Mouse (Mus musculus) heart, postnatal 14 days (tissue): ENCODE data around the gene Trpm6. TPM values are rescaled to one million over a fixed set of nuclear protein-coding genes. Genes with fewer than 3 reads are reported as not detected.

Source experiments
- DNase-seq, 2 experiments: peaks; one replicate each; pipeline ENCODE4 v3.0.0; 2021 to 2022
- intact Hi-C: fragments of 180-260 bp; cut with DNase I; formaldehyde crosslinking; loops from one replicate; pipeline ENCODE4 v1.15.1; 2025
- long read RNA-seq, 2 experiments: library from polyadenylated mRNA; stranded (forward); transcript quantifications; one replicate each; pipeline ENCODE4 v2.0.0; 2021
- total RNA-seq, 2 experiments: library from RNA; stranded (reverse); gene quantifications; 2 replicates each; pipeline ENCODE4 v1.2.3; 2021

Trpm6 gene
- under 1 TPM; 0.12 to 0.15 TPM for total RNA-seq
- long read RNA-seq, experiment 1, result 0 reads
- long read RNA-seq, experiment 2, result 0 reads

GRCm38 (mm10) chr19:18749598-18750339, at the start of gene Trpm6:
Trpm6 (plus strand) TSS chr19:18749983.
- intact Hi-C loops, result no loop called here
- peak in 1 of 2 experiments; percentile 7 for DNase-seq

- DNase-seq, result no peak
- intact Hi-C loops, result no loop called here
Measured at GRCm38 (mm10) chr19:18708101-18708500, 41.7 kb upstream of the Trpm6 start.

GRCm38 (mm10) chr19:18710903-18711302, 38.9 kb upstream of the Trpm6 start:
- intact Hi-C loops, result loop anchor here (5.0 to 10.0 kb wide), 4 partner anchors 39 to 1316 kb away; partner anchors contain the start of genes Carnmt1 and Rfk

GRCm38 (mm10) chr19:18711589-18711988, 38.2 kb upstream of the Trpm6 start:
- intact Hi-C loops, result loop anchor here (5.0 to 10.0 kb wide), 4 partner anchors 39 to 1317 kb away; partner anchors contain the start of genes Carnmt1 and Rfk
- DNase-seq, result no peak

More at GRCm38 (mm10) chr19:18710903-18711302, 38.9 kb upstream of the Trpm6 start:
- DNase-seq, result no peak

GRCm38 (mm10) chr19:18712153-18712865, 37.5 kb upstream of the Trpm6 start:
- intact Hi-C loops, result loop anchor here (5.0 to 10.0 kb wide), 4 partner anchors 40 to 1318 kb away; partner anchors contain the start of genes Carnmt1 and Rfk
- no peak for DNase-seq

- DNase-seq, result peak; percentile 99
- intact Hi-C loops, result loop anchor here (5.0 to 10.0 kb wide), 4 partner anchors 41 to 1318 kb away; partner anchors contain the start of genes Carnmt1 and Rfk
Measured at GRCm38 (mm10) chr19:18712866-18713300, 36.9 kb upstream of the Trpm6 start, which contains the start of gene D030056L22Rik. D030056L22Rik (plus strand) TSS chr19:18713193.

GRCm38 (mm10) chr19:18713357-18713756, 36.4 kb upstream of the Trpm6 start:
- intact Hi-C loops, result loop anchor here (5.0 to 10.0 kb wide), 4 partner anchors 41 to 1319 kb away; partner anchors contain the start of genes Carnmt1 and Rfk
- peak; percentile 64 to 66 for DNase-seq

- intact Hi-C loops, result loop anchor here (10.0 kb wide), 1 partner anchor 1322 kb away; the partner anchor contains the start of gene Rfk
Measured at GRCm38 (mm10) chr19:18716374-18716773, 33.4 kb upstream of the Trpm6 start.

GRCm38 (mm10) chr19:18720337-18720736, 29.4 kb upstream of the Trpm6 start:
- DNase-seq, result no peak
- intact Hi-C loops, result no loop called here

More at GRCm38 (mm10) chr19:18716374-18716773, 33.4 kb upstream of the Trpm6 start:
- peak; percentile 66 to 79 for DNase-seq

- DNase-seq, result no peak
- intact Hi-C loops, result no loop called here
Measured at GRCm38 (mm10) chr19:18725186-18725585, 24.6 kb upstream of the Trpm6 start.

- DNase-seq, result no peak
- intact Hi-C loops, result no loop called here
Measured at GRCm38 (mm10) chr19:18730255-18730654, 19.5 kb upstream of the Trpm6 start.

- DNase-seq, result no peak
- intact Hi-C loops, result no loop called here
Measured at GRCm38 (mm10) chr19:18731077-18731476, 18.7 kb upstream of the Trpm6 start.

GRCm38 (mm10) chr19:18735901-18736300, 13.9 kb upstream of the Trpm6 start:
- no peak for DNase-seq

GRCm38 (mm10) chr19:18739146-18739545, 10.6 kb upstream of the Trpm6 start:
- DNase-seq, result no peak
- intact Hi-C loops, result no loop called here

More at GRCm38 (mm10) chr19:18735901-18736300, 13.9 kb upstream of the Trpm6 start:
- intact Hi-C loops, result no loop called here

- intact Hi-C loops, result no loop called here
- no peak for DNase-seq
Measured at GRCm38 (mm10) chr19:18743946-18744345, 5.8 kb upstream of the Trpm6 start.

GRCm38 (mm10) chr19:18746576-18747340, 3.0 kb upstream of the Trpm6 start:
- intact Hi-C loops, result no loop called here
- no peak for DNase-seq

GRCm38 (mm10) chr19:18747379-18747778, 2.4 kb upstream of the Trpm6 start:
- no peak for DNase-seq
- intact Hi-C loops, result no loop called here

GRCm38 (mm10) chr19:18757191-18757590, 7.4 kb downstream of the Trpm6 start:
- no peak for DNase-seq
- intact Hi-C loops, result no loop called here

GRCm38 (mm10) chr19:18757706-18758105, 7.9 kb downstream of the Trpm6 start:
- no peak for DNase-seq
- intact Hi-C loops, result no loop called here

GRCm38 (mm10) chr19:18758269-18758668, 8.5 kb downstream of the Trpm6 start:
- no peak for DNase-seq
- intact Hi-C loops, result no loop called here
